Mouse (Mus musculus) CH12.LX (cell line): ENCODE results near the gene Olfr458. TPM values are rescaled to one million over a fixed set of nuclear protein-coding genes. Genes with fewer than 3 reads are reported as not detected.
A peak's percentile ranks its signal among the peaks of the same experiment; 100 is the strongest.
"Not testable (repeated sequence)": the region's sequence is repeated elsewhere in the genome, so short reads cannot be mapped to it uniquely, and the experiment has no call there.

Experiments used
- DNase-seq: peaks from one replicate; pipeline ENCODE4 v3.0.0-alpha.2; 2013; ENCODE audit errors: extremely low read depth
- H3K27ac ChIP-seq: 2 replicates; pipeline ENCODE4 v1.5.1; 2012; ENCODE audit warnings: low read depth, mild to moderate bottlenecking, control low read depth, moderate library complexity; ENCODE audit not compliant: insufficient read depth
- H3K27me3 ChIP-seq: replicated peaks from 2 replicates; pipeline ENCODE3; 2012; ENCODE audit warnings: inconsistent platforms
- H3K36me3 ChIP-seq, 2 experiments: replicated peaks in 1 of 2; 2 replicates each; pipeline versions ENCODE3 to v1.6.1; 2012; ENCODE audit warnings: inconsistent platforms in 1 of 2, low read length in 1 of 2, mild to moderate bottlenecking in 1 of 2, mixed read lengths in 1 of 2, moderate library complexity in 1 of 2; ENCODE audit not compliant: control insufficient read depth in 1 of 2, insufficient read depth in 1 of 2
- H3K4me1 ChIP-seq, 2 experiments: 2 replicates each; pipeline ENCODE4 v1.6.1; 2012; ENCODE audit warnings: inconsistent platforms in 1 of 2, moderate library complexity in 1 of 2; ENCODE audit not compliant: insufficient read depth in 2 of 2, control insufficient read depth in 1 of 2
- H3K4me2 ChIP-seq: 2 replicates; pipeline ENCODE4 v1.6.1; 2012; ENCODE audit warnings: low read depth, mild to moderate bottlenecking, control low read depth; ENCODE audit not compliant: poor library complexity, insufficient read depth, severe bottlenecking
- H3K4me3 ChIP-seq, 3 experiments: fragments of 150-350 bp in 1 of 3; sonication (generic) in 1 of 3; replicated peaks in 1 of 3; 2 replicates each; pipeline versions ENCODE3 to v1.5.1; 2011 to 2012; ENCODE audit warnings: low read depth in 2 of 3, low read length in 2 of 3, mild to moderate bottlenecking in 2 of 3, moderate library complexity in 2 of 3, control low read depth in 1 of 3, improper control_type of control experiment in 1 of 3, inconsistent platforms in 1 of 3, mixed read lengths in 1 of 3; ENCODE audit not compliant: poor library complexity in 1 of 3
- H3K79me2 ChIP-seq: replicated peaks from 2 replicates; pipeline ENCODE4 v1.6.1; 2012; ENCODE audit warnings: mild to moderate bottlenecking, moderate library complexity; ENCODE audit not compliant: control insufficient read depth, poor library complexity, insufficient read depth, severe bottlenecking; ENCODE audit errors: extremely low read depth
- H3K9ac ChIP-seq: 2 replicates; pipeline ENCODE4 v1.6.1; 2012; ENCODE audit warnings: low read depth, mild to moderate bottlenecking, control low read depth, moderate library complexity; ENCODE audit not compliant: insufficient read depth
- H3K9me3 ChIP-seq: replicated peaks from 2 replicates; pipeline ENCODE3; 2012; ENCODE audit warnings: low read length, inconsistent platforms, mixed read lengths
- BHLHE40 ChIP-seq: IDR thresholded peaks from 2 replicates; pipeline ENCODE4 v1.6.1; 2011; ENCODE audit warnings: mild to moderate bottlenecking, low read depth, low read length, improper control_type of control experiment
- CHD1 ChIP-seq: IDR thresholded peaks from 2 replicates; pipeline ENCODE4 v1.6.1; 2012; ENCODE audit warnings: low read depth, low read length, improper control_type of control experiment, inconsistent platforms
- CHD2 ChIP-seq: IDR thresholded peaks from 2 replicates; pipeline ENCODE4 v1.6.1; 2011; ENCODE audit warnings: low read length, improper control_type of control experiment
- CTCF ChIP-seq, 2 experiments: IDR thresholded peaks in 1 of 2; conservative IDR thresholded peaks in 1 of 2; 2 replicates each; pipeline ENCODE4 v1.5.1; 2011 to 2012; ENCODE audit warnings: low read depth in 2 of 2, low read length in 2 of 2, improper control_type of control experiment in 1 of 2, inconsistent platforms in 1 of 2, mild to moderate bottlenecking in 1 of 2, moderate library complexity in 1 of 2
- E2F4 ChIP-seq: IDR thresholded peaks from 2 replicates; pipeline ENCODE4 v1.6.1; 2011; ENCODE audit warnings: low read depth, low read length, improper control_type of control experiment; ENCODE audit not compliant: insufficient replicate concordance
- ELF1 ChIP-seq: IDR thresholded peaks from 2 replicates; pipeline ENCODE4 v1.6.1; 2014; ENCODE audit warnings: low read depth, mild to moderate bottlenecking, inconsistent platforms, low read length, improper control_type of control experiment
- EP300 ChIP-seq: IDR thresholded peaks from 2 replicates; pipeline ENCODE4 v1.6.1; 2011; ENCODE audit warnings: low read length, improper control_type of control experiment
- ETS1 ChIP-seq: conservative IDR thresholded peaks from 2 replicates; pipeline ENCODE4 v1.6.1; 2012; ENCODE audit warnings: low read depth, mild to moderate bottlenecking, inconsistent platforms, low read length, improper control_type of control experiment, moderate library complexity
- GABPA ChIP-seq: IDR thresholded peaks from 2 replicates; pipeline ENCODE4 v1.6.1; 2012; ENCODE audit warnings: low read depth, low read length, improper control_type of control experiment, inconsistent platforms; ENCODE audit not compliant: insufficient replicate concordance
- HCFC1 ChIP-seq: IDR thresholded peaks from 2 replicates; pipeline ENCODE4 v1.6.1; 2012; ENCODE audit warnings: low read depth, mild to moderate bottlenecking, inconsistent platforms, low read length, improper control_type of control experiment
- IRF4 ChIP-seq: IDR thresholded peaks from 2 replicates; pipeline ENCODE4 v1.6.1; 2014; ENCODE audit warnings: low read depth, mild to moderate bottlenecking, inconsistent platforms, low read length, improper control_type of control experiment
- JUN ChIP-seq: IDR thresholded peaks from 2 replicates; pipeline ENCODE4 v1.6.1; 2011; ENCODE audit warnings: low read depth, mild to moderate bottlenecking, low read length, improper control_type of control experiment, moderate library complexity; ENCODE audit not compliant: insufficient read depth
- JUND ChIP-seq: conservative IDR thresholded peaks from 2 replicates; pipeline ENCODE4 v1.6.1; 2011; ENCODE audit warnings: low read depth, low read length, improper control_type of control experiment
- MAFK ChIP-seq: IDR thresholded peaks from 2 replicates; pipeline ENCODE4 v1.6.1; 2011; ENCODE audit warnings: low read length, improper control_type of control experiment; ENCODE audit not compliant: insufficient replicate concordance
- MAZ ChIP-seq: IDR thresholded peaks from 2 replicates; pipeline ENCODE4 v1.6.1; 2012; ENCODE audit warnings: low read depth, mild to moderate bottlenecking, inconsistent platforms, low read length, improper control_type of control experiment, moderate library complexity
- MEF2A ChIP-seq: IDR thresholded peaks from 2 replicates; pipeline ENCODE4 v1.6.1; 2014; ENCODE audit warnings: low read depth, mild to moderate bottlenecking, inconsistent platforms, low read length, improper control_type of control experiment, borderline replicate concordance
- NELFE ChIP-seq: IDR thresholded peaks from 2 replicates; pipeline ENCODE4 v1.6.1; 2011; ENCODE audit warnings: low read depth, low read length, improper control_type of control experiment
- POLR2A ChIP-seq: IDR thresholded peaks from 2 replicates; pipeline ENCODE4 v1.6.1; 2011; ENCODE audit warnings: low read depth, mild to moderate bottlenecking, improper control_type of control experiment, low read length
- POLR2AphosphoS2 ChIP-seq: IDR thresholded peaks from 2 replicates; pipeline ENCODE4 v1.6.1; 2011; ENCODE audit warnings: low read depth, low read length, improper control_type of control experiment
- RCOR1 ChIP-seq: conservative IDR thresholded peaks from 2 replicates; pipeline ENCODE4 v1.6.1; 2012; ENCODE audit warnings: low read depth, mild to moderate bottlenecking, inconsistent platforms, low read length, improper control_type of control experiment
- SIN3A ChIP-seq: IDR thresholded peaks from 2 replicates; pipeline ENCODE4 v1.6.1; 2012; ENCODE audit warnings: low read length, improper control_type of control experiment, inconsistent platforms
- SMC3 ChIP-seq: IDR thresholded peaks from 2 replicates; pipeline ENCODE4 v1.6.1; 2011; ENCODE audit warnings: low read depth, low read length, improper control_type of control experiment
- TBP ChIP-seq: conservative IDR thresholded peaks from 2 replicates; pipeline ENCODE4 v1.6.1; 2011; ENCODE audit warnings: low read depth, low read length, improper control_type of control experiment
- TCF12 ChIP-seq: IDR thresholded peaks from 2 replicates; pipeline ENCODE4 v1.6.1; 2014; ENCODE audit warnings: low read depth, mild to moderate bottlenecking, inconsistent platforms, low read length, improper control_type of control experiment
- UBTF ChIP-seq: IDR thresholded peaks from 2 replicates; pipeline ENCODE4 v1.6.1; 2012; ENCODE audit warnings: low read depth, mild to moderate bottlenecking, inconsistent platforms, low read length, improper control_type of control experiment, moderate library complexity
- USF1 ChIP-seq: IDR thresholded peaks from 2 replicates; pipeline ENCODE4 v1.6.1; 2014; ENCODE audit warnings: low read depth, mild to moderate bottlenecking, inconsistent platforms, low read length, improper control_type of control experiment
- USF2 ChIP-seq: conservative IDR thresholded peaks from 2 replicates; pipeline ENCODE4 v1.6.1; 2011; ENCODE audit warnings: low read depth, low read length, improper control_type of control experiment
- dilution Hi-C: fragments of 300-500 bp; cut with MboI; formaldehyde crosslinking; loops from 2 replicates; pipeline ENCODE4 v1.14.3; 2020; ENCODE audit warnings: low sequenced_read_pairs; ENCODE audit not compliant: extremely low pct_unique_long_range_greater_than_20kb, extremely low pct_ligation_motif_present
- in situ Hi-C: fragments of 300-500 bp; cut with MboI; formaldehyde crosslinking; loops from 3 replicates; pipeline ENCODE4 v1.14.3; 2019; ENCODE audit warnings: low sequenced_read_pairs, low pct_ligation_motif_present, low pct_unique_long_range_greater_than_20kb, mixed read lengths
- polyA plus RNA-seq: library from polyadenylated mRNA; unstranded; fragments of >175 nt; gene quantifications from 2 replicates; pipeline ENCODE4 v1.2.1, GENCODE M21; 2012; ENCODE audit warnings: low read depth; ENCODE audit not compliant: insufficient read length
- total RNA-seq, 2 experiments: library from RNA; depleted of rRNA; stranded (reverse); fragments of 300-350 nt in 1 of 2; fragments of >200 nt in 1 of 2; gene quantifications; 2 replicates each; pipeline ENCODE4 v1.2.3; 2012 to 2014

Olfr458 gene
- total and polyA plus RNA-seq, 3 experiments = not detected

DNA sequence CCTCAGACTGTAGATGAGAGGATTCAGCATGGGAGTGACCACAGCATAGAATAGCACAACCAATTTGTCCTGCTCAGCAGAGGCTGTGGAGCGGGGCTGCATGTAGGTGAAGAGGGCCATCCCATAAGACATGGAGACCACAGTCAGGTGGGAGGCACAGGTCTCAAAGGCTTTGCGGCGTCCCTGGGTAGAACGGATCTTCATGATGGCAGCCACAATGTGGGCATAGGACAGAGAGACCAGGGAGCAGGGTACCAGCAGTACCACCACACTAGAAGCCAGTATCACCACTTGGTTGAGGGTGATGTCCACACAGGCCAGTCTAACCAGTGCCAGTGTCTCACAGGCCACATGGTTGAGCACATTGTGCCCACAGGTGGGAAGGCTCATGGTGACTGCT is 6.3 kb upstream of the Olfr458 start:
- H3K27ac ChIP-seq, dilution Hi-C loops: not testable (repeated sequence)

DNA sequence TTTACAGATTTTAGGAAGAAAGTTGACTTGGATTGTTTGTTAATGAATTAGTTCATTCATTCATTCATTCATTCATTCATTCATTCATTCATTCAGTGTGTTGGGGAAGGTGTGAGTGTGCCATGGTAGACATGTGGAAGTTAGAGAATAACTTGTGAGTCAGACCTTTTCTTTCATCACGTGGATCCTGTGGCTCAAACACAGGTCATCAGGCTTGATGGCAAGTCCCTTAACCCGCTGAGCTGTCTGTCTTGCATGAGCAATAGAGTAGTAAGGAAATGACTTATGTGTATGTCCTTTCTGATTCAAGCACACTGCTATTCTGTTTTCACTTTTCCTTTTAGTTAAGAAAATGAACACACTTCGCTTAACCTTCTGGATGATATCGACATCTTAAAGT is 5.5 kb upstream of the Olfr458 start:
- dilution Hi-C loops = no loop called here
- no peaks in the 10 kb centered on the region for H3K9me3 ChIP-seq
- in situ Hi-C loops = no loop called here

More for the DNA sequence above, 6.3 kb upstream of the Olfr458 start:
- DNase-seq, H3K27me3 ChIP-seq, H3K9me3 ChIP-seq, H3K9ac ChIP-seq, in situ Hi-C loops, H3K36me3 ChIP-seq, H3K79me2 ChIP-seq, H3K4me2 ChIP-seq, H3K4me1 ChIP-seq, H3K4me3 ChIP-seq: not testable (repeated sequence)

DNA sequence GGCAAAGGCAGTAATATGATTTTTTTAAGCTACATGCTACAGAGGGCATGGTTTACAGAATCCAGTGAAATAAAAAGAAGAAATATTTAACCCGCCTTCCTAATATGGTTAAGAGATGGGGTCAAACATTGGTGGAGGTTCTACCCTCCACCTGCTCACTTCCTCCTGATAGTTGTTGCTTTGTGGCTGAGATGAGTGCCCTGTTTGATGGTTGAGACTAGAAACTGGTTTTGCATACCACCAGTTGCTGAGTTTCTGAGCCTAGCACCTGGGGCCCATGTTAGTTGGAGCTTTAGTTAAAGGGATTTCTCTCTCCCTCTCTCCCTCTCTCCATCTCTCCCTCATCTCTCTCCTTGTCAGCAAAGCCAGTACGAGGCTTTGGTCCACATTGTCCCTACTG is 17.6 kb downstream of the Olfr458 start:
- DNase-seq = peak; percentile 69
- H3K9me3 ChIP-seq = no peaks in the 10 kb centered on the region
- no peak overlapping the region for H3K9ac ChIP-seq
- in situ Hi-C loops = no loop called here
- no peaks in the 10 kb centered on the region for H3K27me3 ChIP-seq
- H3K36me3 ChIP-seq = no peaks in the 10 kb centered on the region
- no peak overlapping the region for H3K4me3 ChIP-seq
- dilution Hi-C loops = no loop called here
- peaks cover 0 to 32% of the 10 kb centered on the region in 2 experiments; a peak in 3 of 4 replicates for H3K4me1 ChIP-seq
- peak overlapping the region; percentile 63; the same call in 1 of the 2 replicates for H3K4me2 ChIP-seq
- no peaks in the 10 kb centered on the region for H3K79me2 ChIP-seq
- H3K27ac ChIP-seq = no peak overlapping the region
- TF ChIP-seq EP300 (peak; percentile 78), POLR2AphosphoS2 (no peak), USF1 (no peak), POLR2A (no peak), USF2 (no peak), TBP (no peak), HCFC1 (no peak), E2F4 (no peak), MAZ (no peak), JUND (no peak), MAFK (no peak), ETS1 (peak; percentile 40), SIN3A (no peak), CHD1 (no peak), CTCF (conservative IDR thresholded peaks at IDR 0.05 in 1 of 2, IDR thresholded peaks at IDR 0.05 in 1 of 2; ENCODE audit: low read depth in 2 of 2, low read length in 2 of 2) (no peak), GABPA (no peak), BHLHE40 (peak; percentile 12; the same call in 1 of the 2 replicates), TCF12 (peak; percentile 58; the same call in 1 of the 2 replicates), RCOR1 (0 out of 2 replicates have a peak, but pooled peaks have one; percentile 42), MEF2A (no peak), JUN (no peak; the same call in 1 of the 2 replicates), IRF4 (peak; percentile 68; the same call in 1 of the 2 replicates), CHD2 (peak; percentile 46; the same call in 1 of the 2 replicates), UBTF (no peak), NELFE (no peak)

More for the DNA sequence above, 5.5 kb upstream of the Olfr458 start:
- Histone ChIP-seq H3K4me1 (peaks cover 0 to 6% of the 10 kb centered on the region in 2 experiments; a peak in 2 of 4 replicates), H3K9ac (no peak overlapping the region), H3K4me2 (no peak overlapping the region), H3K79me2 (no peaks in the 10 kb centered on the region), H3K4me3 (no peak overlapping the region), H3K27me3 (no peaks in the 10 kb centered on the region), H3K36me3 (no peaks in the 10 kb centered on the region), H3K27ac (no peak overlapping the region)
- TF ChIP-seq ELF1 (no peak), SMC3 (no peak), ETS1 (peak; percentile 39; the same call in 1 of the 2 replicates), USF2 (no peak), BHLHE40 (peak; percentile 50; the same call in 1 of the 2 replicates)
- peak; percentile 31 for DNase-seq
